Mouse (Mus musculus) small intestine, adult 2 months (tissue): ENCODE measurements around the gene Neo1.

Experiments used
- CTCF ChIP-seq: fragments of 200-500 bp; IDR thresholded peaks from 2 replicates; pipeline ENCODE4 v1.5.1; 2012; ENCODE audit warnings: low read depth, mild to moderate bottlenecking, control low read depth, inconsistent platforms, low read length, moderate library complexity, mixed read lengths; ENCODE audit not compliant: insufficient replicate concordance, insufficient read length; ENCODE audit errors: extremely low read depth
- POLR2A ChIP-seq: fragments of 200-500 bp; IDR thresholded peaks from 2 replicates; pipeline ENCODE4 v1.6.1; 2012; ENCODE audit warnings: low read depth, mild to moderate bottlenecking, control low read depth, inconsistent platforms, low read length, moderate library complexity

- TF ChIP-seq CTCF: no peak
- no peak for TF ChIP-seq POLR2A
These were observed 199.1 kb downstream of the Neo1 start for GRCm38 (mm10) chr9:58837174-58837573.
